Mouse (Mus musculus): ENCODE data around the gene Arid1b.

The Arid1b gene

DNA sequence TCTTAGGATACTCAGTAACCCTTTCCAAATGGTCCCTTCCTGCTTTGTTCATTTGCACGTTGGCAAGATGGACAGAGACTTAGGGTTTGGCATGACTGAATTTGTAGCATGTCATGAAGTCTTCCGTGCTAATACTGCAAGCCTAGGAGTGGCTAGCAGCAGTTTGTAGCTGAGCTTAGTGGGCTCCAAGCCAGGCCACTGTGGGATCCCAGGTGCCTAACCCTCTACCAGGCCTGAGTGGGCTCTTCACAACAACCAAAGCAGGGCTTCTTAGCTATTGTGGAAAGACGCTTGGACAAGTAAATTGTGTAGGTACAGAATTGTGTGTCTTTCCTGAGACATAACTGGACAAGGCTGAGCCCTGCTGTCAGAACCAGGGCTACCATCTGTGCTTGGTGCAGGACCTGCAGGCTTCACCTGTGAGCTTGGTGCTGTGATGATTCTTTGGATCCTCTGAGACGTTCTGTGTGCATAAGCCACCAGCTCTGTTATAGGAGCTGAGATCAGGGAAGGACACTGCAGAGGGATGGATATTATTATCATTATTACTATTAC lies 286.4 kb downstream of the Arid1b start:
- no peak for DNase-seq (ENCODE audit: low spot score)

DNA sequence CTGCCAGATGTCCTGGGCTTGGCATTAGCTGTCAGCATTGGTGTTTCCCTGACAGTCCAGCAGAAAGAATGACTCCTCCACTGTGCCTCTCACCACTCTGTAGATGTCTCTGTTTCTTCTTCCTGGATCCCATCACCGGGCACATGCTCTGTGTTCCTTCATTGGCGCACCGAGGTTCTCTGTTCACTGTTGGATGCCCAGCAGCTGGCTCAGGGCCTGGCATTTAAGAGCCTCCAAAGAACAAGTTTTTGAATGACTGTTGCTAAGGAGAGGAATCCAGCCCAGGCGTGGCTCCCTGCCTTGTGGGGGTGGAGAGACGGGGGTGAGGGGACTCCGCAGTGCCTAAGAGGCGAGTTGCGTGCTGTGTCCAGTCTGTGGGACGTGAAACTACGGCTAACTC lies 290.7 kb downstream of the Arid1b start:
- no peak for DNase-seq (ENCODE audit: low spot score)

DNA sequence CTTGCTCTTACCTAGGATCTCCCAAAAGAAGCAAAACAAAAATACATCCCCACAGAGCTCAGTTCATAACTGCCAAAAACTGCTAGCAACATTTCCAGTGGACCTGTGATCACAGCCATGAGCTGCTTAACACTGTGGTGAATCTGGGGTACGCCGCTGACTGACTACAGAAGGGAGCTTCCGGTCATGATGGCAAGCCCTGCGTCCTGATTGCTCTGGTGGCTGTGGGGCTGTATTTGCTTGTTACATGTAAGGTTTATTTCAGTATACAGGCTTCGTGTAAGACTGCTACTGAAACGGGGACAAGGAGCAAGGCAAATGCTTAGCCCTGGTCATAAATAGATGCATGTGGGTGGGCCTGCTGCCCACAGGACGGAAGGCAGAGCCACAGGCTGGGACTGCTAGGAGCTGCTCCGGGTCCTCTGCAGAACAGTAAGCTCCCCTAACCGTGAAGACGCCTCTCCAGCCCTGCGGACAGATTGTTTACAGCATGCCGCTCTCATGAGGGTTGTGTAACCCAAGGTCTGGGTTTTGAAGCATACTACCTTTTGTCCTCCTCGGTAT lies 291.8 kb downstream of the Arid1b start:
- DNase-seq (ENCODE audit: low spot score), result no peak

DNA sequence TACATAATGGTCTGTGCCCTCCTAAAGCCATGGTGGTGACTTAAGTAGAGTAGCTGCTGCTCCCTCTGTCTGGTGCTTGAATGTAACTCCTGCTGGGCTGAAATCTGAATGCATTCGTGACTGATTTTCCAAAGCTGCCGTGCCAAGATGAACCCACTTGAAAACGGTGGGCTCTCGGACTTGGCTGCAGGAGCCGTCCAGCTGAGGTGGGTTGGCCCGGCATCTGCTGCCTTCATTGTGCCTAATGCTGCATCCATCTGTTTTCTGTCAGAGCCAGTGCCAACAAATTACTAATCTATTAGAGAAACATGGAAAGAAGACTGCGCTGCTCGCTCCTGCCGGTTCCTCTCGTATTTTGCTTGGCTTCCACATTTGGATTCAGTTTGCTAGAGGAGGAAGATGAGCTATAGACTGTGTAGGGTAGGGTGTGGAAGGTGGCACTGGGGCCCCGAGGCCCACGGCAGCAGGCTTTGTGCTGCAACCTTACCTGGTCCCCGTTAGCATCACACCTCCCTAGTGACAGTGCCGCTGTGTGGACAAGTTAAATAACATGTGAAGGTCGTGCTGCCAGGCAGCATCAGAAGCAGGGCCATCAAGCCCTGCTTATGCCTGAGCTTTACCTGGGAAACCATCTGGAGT lies 292.6 kb downstream of the Arid1b start:
- no peak for DNase-seq (ENCODE audit: low spot score)

- DNase-seq (ENCODE audit: low spot score), result no peak
These were observed 293.1 kb downstream of the Arid1b start for GRCm38 (mm10) chr17:5287210-5287591.

GRCm38 (mm10) chr17:5287641-5288040 lies 293.5 kb downstream of the Arid1b start:
- DNase-seq (ENCODE audit: low spot score), result no peak

DNA sequence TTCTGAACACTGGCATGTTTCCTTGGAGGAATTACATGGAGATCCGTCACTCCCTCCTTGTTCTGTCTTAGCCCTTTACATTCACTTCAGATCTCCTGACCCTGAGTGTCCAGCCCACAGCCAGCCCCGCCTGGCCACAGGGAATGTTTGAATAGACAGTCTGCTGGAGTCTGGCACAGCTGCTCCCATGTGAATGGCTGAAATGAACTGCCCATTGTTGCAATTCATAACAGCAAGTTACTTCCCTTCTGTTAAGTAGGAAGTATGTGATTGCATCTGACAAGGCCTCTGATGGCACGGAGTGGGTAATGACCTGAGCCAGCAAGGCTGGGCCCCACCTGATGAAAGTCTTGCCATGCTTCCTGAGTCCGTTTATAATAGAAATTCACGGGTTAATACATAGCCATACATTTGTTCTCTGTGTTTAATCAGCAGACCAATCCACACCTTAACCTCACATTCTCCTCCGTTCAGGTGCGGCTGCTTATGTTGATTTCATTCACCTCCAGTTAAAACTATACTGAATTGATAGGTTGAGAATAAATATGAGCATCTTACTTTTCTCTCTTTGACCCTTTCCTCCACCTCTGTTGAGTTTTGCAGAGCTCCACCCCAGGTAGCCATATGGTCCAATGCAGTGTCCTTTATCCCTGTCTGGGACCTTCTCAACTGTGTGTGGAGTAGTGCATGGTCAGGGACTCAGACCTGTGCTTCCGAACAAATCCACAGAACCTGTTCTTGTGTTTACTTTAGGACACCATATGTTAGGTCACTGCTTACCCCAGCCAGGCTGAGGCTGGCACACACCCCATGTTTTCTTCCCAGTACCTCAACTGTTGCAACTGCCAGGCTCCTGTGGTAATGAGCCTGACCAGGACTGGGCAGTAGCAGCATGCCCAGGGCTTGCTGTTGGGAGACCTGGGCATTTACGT lies 299.8 kb downstream of the Arid1b start:
- no peak for DNase-seq (ENCODE audit: low spot score)

DNA sequence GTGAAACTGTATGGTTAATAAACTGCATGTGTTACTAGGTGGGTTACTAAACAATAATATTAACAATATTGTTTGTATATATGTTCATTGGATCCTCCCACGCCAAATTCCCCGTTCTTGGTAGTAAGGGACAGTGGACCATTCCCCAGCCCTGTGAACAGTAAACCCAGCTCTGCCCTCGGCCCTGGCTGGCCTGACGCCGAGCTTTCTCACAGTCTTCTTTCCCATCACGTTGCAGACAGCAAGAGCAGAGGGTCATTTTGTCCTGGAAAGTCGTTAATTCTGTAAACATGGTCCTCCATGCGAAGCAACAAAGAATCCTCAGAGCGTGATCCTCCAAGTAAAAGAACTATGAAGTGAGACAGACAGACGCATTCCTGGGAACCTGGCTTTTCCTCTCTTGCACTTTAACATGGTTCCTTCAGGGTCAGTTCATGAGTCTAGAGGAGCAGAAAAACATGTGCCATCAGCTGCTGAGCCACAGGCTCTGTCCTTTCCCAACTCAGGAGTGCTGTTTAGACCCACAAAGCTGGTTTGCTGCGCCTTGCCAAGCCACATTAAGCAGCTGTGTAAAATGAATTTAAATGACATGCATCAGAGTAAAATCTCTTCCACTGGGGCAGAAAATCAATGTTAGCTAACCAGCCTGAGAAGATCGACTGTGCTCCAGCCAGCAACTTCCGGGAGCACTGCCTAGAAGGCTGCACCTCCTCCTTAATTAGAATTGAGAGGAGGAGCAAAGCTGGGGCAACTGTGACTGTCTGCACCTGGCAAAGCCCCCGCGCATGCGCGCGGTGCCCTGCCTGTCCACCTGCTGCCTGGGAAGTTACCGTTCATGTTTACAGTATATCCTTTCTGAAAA lies 301.2 kb downstream of the Arid1b start:
- DNase-seq (ENCODE audit: low spot score), result no peak

GRCm38 (mm10) chr17:5295948-5296262 lies 301.8 kb downstream of the Arid1b start:
- DNase-seq (ENCODE audit: low spot score), result no peak

DNA sequence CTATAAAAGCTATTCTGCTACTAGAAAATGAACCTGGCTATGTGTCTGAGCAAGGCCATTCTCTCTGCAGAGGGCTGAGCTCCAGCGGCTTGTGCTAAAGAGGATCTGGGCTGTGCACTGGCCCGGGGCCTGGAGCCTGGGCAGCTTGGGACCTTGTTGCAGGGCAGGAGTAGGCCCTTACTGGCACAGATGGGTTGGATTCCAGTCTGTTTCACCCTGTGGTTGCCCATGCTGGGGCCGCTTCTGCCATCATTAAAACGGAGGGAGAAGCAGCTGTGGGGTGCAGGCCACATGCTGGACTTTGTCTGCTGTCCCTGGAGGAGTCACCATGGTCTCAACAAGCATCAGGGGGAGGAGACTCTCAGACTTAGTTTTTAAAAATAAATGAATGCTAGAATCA lies 303.4 kb downstream of the Arid1b start:
- DNase-seq (ENCODE audit: low spot score), result no peak

GRCm38 (mm10) chr17:5297984-5298383 lies 303.9 kb downstream of the Arid1b start:
- no peak for DNase-seq (ENCODE audit: low spot score)

GRCm38 (mm10) chr17:5298891-5299559 lies 304.9 kb downstream of the Arid1b start:
- no peak for DNase-seq (ENCODE audit: low spot score)

DNA sequence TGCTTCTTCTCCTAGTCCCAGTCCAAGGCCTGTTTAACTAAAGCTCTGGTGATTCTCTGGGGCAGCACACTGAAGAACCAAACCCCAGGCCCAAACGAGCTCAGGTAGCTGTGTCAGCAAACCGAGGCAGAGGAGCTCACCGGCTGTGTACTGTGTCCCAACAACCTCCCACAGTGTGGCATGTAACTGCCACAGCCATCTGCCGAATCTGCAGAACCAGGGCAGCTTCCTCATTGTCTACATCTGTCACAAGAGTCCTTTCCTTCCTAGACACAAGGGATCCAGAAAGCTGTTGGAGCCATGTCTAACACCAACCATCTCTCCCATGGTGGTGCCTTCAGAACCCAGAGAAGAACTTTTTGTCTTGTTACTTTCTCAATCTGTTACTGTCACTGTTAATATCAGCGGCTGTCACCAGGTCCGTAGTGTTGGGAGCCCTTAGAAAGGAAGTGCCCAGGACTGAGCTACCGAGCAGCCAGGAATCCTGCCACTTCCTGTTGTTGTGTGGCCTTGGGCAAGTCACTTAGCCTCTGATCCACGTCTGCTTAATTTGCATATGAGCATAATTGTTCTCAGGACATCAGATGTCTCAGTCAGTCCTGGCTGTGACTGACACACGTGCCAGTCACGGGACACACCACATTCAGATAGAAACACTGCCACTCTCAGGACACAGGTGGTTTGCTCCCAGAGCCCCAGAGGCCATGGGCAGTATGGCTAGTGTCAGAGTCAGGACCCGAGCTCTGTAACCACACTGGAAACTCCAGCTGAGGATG lies 309.0 kb downstream of the Arid1b start:
- no peak for DNase-seq (ENCODE audit: low spot score)

DNA sequence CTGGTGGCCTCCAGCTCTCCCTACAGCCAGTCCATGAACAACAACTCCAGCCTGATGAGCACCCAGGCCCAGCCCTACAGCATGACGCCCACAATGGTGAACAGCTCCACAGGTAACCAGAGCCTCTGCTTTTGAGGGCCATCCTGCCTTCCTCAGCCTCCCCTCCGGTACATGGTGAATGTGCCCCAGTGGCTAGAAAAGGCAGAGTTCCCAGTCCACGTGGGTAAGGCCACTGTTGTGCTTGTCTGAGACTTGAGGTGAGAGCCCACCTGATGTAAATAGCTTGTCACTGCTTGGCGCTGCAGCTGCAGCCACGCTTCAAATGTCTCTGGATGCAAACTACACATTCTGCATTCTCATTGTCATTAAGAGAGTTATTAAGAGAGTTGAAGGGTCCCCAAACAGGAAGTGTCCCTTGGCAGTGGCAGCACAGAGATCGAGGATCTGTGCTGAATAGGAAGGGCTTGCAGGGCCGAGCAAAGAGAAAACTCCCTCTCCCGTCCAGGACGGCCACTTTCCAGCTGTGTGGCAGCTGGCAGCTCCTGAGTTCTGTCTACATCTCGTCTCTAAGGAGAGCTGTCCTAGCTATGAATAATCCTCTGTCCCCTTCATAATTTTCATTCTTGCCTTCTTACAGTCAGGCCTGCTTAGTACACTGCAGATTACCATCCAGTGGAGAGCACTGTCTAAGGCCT lies 311.8 kb downstream of the Arid1b start:
- no peak for DNase-seq (ENCODE audit: low spot score)

GRCm38 (mm10) chr17:5309930-5310329 lies 315.8 kb downstream of the Arid1b start:
- no peak for DNase-seq (ENCODE audit: low spot score)

DNA sequence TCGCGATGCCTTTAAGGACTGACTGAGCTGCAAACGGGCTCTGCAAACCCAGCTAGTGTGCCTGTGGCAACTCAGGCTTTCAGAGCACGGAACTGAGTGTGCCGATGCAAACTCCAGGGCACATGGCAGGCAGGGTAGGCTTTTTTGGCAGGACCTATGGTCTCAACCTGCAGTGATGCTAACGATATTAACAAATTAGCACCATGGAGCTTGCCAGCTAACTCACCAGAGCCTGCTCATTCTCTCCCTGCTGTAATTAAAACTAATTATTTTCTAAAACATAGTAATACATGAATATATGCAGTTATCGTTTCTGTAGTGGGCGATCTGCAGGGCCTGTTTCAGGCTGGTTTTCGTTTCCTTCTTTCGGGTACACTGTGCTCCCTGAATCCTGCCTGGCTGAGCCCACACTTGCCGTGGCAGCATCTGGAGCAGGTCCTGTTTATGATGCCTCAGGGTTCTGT lies 316.3 kb downstream of the Arid1b start:
- no peak for DNase-seq (ENCODE audit: low spot score)

DNA sequence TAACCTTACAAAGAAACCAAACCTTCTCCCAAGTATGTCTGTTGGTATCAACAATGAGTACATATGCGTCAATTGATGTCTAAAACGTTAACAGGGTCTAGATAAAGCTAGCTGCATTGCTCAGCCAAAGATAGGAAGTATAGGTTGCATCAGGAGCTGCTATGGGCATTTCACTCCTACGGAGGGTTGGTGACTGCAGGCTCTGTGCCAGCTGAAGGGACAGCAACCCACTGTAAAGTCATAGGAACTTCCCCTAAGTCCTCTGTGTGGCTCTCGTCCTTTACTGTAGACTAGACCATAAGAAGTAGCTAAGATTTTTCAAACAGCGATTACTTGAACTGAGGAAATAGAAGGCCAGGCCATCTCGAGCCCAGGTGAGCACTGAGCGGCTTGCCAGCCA lies 316.9 kb downstream of the Arid1b start:
- no peak for DNase-seq (ENCODE audit: low spot score)

DNA sequence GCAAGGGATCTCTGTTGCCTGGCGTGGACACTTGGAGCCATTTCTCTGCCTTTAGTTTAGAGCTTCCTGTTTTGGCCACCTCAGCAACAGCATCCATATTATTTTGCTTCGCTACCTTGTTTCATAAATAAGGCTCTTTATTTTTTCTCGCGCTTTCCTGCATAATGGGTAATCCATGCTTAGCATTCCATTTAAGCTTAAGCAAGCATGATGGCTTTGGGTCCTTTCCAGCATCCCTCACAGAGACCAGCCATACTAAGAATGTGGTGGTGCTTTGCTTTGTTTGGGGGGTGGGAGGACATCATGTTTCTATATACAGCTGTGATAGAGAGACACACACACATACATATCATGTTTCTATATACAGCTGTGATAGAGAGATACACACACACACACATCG lies 318.2 kb downstream of the Arid1b start:
- DNase-seq (ENCODE audit: low spot score), result no peak

- no peak for DNase-seq (ENCODE audit: low spot score)
These were observed 320.6 kb downstream of the Arid1b start for GRCm38 (mm10) chr17:5314735-5315134.

DNA sequence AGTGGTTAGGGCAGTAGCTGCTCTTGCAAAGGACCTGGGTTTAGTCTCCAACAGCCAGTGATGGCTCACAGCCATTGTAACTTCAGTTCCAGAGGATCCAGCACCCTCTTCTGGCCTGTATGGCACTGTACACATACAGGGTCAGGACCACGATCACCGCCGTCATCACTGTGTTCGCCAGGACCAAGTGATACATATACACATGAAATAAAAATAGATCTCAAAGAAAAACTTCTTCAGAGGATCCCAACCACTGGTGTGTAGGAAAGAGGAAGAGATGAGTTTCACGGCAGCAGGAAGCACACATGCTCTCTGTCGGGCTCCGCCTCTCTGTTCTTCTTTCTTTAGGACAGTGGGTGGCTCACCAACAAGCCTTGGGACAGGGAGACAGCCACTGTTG lies 322.4 kb downstream of the Arid1b start:
- DNase-seq (ENCODE audit: low spot score), result no peak
